ENCODE assay signal across 41 mouse cellular contexts in the genomic region with DNA sequence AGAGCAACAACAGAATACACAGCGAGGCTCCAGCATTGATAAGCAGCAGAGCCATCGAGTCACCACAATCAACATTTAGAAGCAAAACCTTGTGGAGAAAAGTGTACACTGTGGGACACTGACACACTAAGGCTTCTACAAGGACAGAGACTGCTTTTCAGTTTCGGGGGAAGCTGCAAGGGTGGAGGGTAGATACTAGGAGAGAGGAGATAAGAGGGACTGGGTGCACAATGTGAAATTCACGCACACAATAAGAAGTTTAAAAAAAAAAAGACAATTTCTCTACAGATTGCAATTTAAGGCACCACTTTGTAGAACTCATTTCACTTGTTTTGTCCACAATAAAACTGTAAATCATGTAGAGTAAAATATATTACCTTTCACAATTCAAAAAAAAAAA. TPM values are rescaled to one million over a fixed set of nuclear protein-coding genes. Genes with fewer than 3 reads are reported as not detected.
DNase-seq lines count a peak whose midpoint lies in the region; ATAC-seq and TF ChIP-seq lines count a peak whose summit lies in the region.
"Had no signal": no experiment of that assay in that cellular context is flagged by ENCODE, and none has a peak within 500 bp of the region (broad histone marks: within the 10 kb centered on the region; RNA-seq: fewer than 3 reads in every experiment).

No protein-coding gene starts in this region.

- TF ChIP-seq CTCF in E14TG2a.4 (conservative IDR thresholded peaks at IDR 0.05; ENCODE audit: low read length): no peak
- TF ChIP-seq CTCF in MEL (IDR thresholded peaks at IDR 0.05 in 2 of 3, conservative IDR thresholded peaks at IDR 0.05 in 1 of 3; ENCODE audit: control insufficient read depth in 1 of 3, insufficient read depth in 1 of 3, low read depth in 2 of 3, low read length in 3 of 3, poor library complexity in 1 of 3, severe bottlenecking in 1 of 3): no peak

- TF ChIP-seq RAD21 in MEL (IDR thresholded peaks at IDR 0.05; ENCODE audit: low read depth, low read length): no peak

- H3K36me3 ChIP-seq in E14TG2a.4 (ENCODE audit: insufficient read depth, low read length): peaks cover 81% of the 10 kb centered on the region
- peaks cover 6 to 17% of the 10 kb centered on the region in 2 experiments for H3K36me3 ChIP-seq in MEL (ENCODE audit: control insufficient read depth in 1 of 2, insufficient read depth in 2 of 2, low read length in 2 of 2)
- H3K36me3 ChIP-seq in liver, embryonic 11.5 days (ENCODE audit: control insufficient read depth, insufficient read depth, low read length): peaks cover 4% of the 10 kb centered on the region; the same call in 1 of the 2 replicates
- H3K36me3 ChIP-seq in liver, embryonic 16.5 days (ENCODE audit: control insufficient read depth, insufficient read depth): no peaks in the 10 kb centered on the region
- H3K36me3 ChIP-seq: midbrain, embryonic 15.5 days had no signal

- peak; percentile 79 for ATAC-seq in liver, embryonic 11.5 days (replicated peaks; ENCODE audit: low FRiP score)
- ATAC-seq in liver, embryonic 16.5 days (ENCODE audit: low read depth): 0 out of 2 replicates have a peak, but pooled peaks have one; percentile 35
- ATAC-seq: forebrain, embryonic 16.5 days; Patski had no signal

- H3K9ac ChIP-seq in MEL (ENCODE audit: control insufficient read depth, low read depth, low read length, poor library complexity, severe bottlenecking): peak overlapping the region; percentile 5
- H3K9ac ChIP-seq in liver, embryonic 11.5 days (ENCODE audit: low read depth, low read length): no peak overlapping the region
- no peak overlapping the region for H3K9ac ChIP-seq in liver, embryonic 16.5 days (ENCODE audit: low read depth, low read length)
- H3K9ac ChIP-seq: embryonic facial prominence, embryonic 15.5 days; heart, embryonic 15.5 days; limb, embryonic 13.5 days; midbrain, embryonic 15.5 days had no signal

- peaks cover 41% of the 10 kb centered on the region for H3K79me2 ChIP-seq in MEL (ENCODE audit: control insufficient read depth, insufficient read depth, low read length, poor library complexity)

- peak; percentile 79 for DNase-seq in MEL (ENCODE audit: low read depth, low spot score)
- DNase-seq in liver, embryonic 11.5 days (ENCODE audit: low spot score): no peak
- DNase-seq in kidney, postnatal 4 days: no peak
- no peak for DNase-seq in ovary, adult 18-20 months (ENCODE audit: low spot score)
- DNase-seq in adrenal gland, postnatal 36 days: no peak
- DNase-seq: adrenal gland, postnatal 14 days; B cell, adult 2 months; cerebellum, adult 18-20 months; cerebellum, postnatal 10 days; kidney, adult 2 months; kidney, postnatal 36 days; lung, adult 2 months; lung, postnatal 14 days; right cerebral cortex, adult 18-20 months; spleen, adult 18-20 months; thymus, postnatal 25 days had no signal

- H3K9me3 ChIP-seq in E14TG2a.4 (ENCODE audit: low read length): no peaks in the 10 kb centered on the region
- no peaks in the 10 kb centered on the region for H3K9me3 ChIP-seq in MEL (replicated peaks; ENCODE audit: insufficient read depth, low read length)
- no peaks in the 10 kb centered on the region for H3K9me3 ChIP-seq in liver, embryonic 11.5 days (ENCODE audit: control insufficient read depth, low read length)
- no peaks in the 10 kb centered on the region for H3K9me3 ChIP-seq in liver, embryonic 16.5 days (replicated peaks; ENCODE audit: control insufficient read depth, low read length)
- H3K9me3 ChIP-seq: embryonic facial prominence, embryonic 10.5 days; embryonic facial prominence, embryonic 15.5 days; forebrain, embryonic 10.5 days; heart, embryonic 10.5 days; heart, embryonic 15.5 days; limb, embryonic 13.5 days; midbrain, embryonic 15.5 days had no signal

- no peak for TF ChIP-seq POLR2A in MEL (IDR thresholded peaks at IDR 0.05; ENCODE audit: control insufficient read depth in 1 of 2, insufficient read depth in 1 of 2, low read depth in 1 of 2, low read length in 2 of 2, poor library complexity in 1 of 2)

- peak overlapping the region; percentile 5; the same call in 1 of the 2 replicates for H3K4me3 ChIP-seq in E14TG2a.4 (replicated peaks; ENCODE audit: low read length)
- peak overlapping the region; percentile 1 to 24; a peak in 3 of 4 replicates for H3K4me3 ChIP-seq in MEL (ENCODE audit: control insufficient read depth in 1 of 2, insufficient read depth in 1 of 2, low read depth in 2 of 2, low read length in 2 of 2)
- no peak overlapping the region for H3K4me3 ChIP-seq in liver, embryonic 11.5 days (ENCODE audit: low read depth, low read length)
- H3K4me3 ChIP-seq in liver, embryonic 16.5 days (ENCODE audit: low read depth, low read length): no peak overlapping the region
- H3K4me3 ChIP-seq: embryonic facial prominence, embryonic 10.5 days; embryonic facial prominence, embryonic 15.5 days; forebrain, embryonic 10.5 days; heart, embryonic 10.5 days; heart, embryonic 15.5 days; limb, embryonic 13.5 days; midbrain, embryonic 15.5 days had no signal

- H3K27ac ChIP-seq in MEL (ENCODE audit: control insufficient read depth, low read depth, low read length): peak overlapping the region; percentile 58
- peak overlapping the region; percentile 52; the same call in 1 of the 2 replicates for H3K27ac ChIP-seq in liver, embryonic 11.5 days (ENCODE audit: low read depth, low read length)
- H3K27ac ChIP-seq in liver, embryonic 16.5 days (ENCODE audit: low read length): no peak overlapping the region
- H3K27ac ChIP-seq: embryonic facial prominence, embryonic 10.5 days; embryonic facial prominence, embryonic 15.5 days; forebrain, embryonic 10.5 days; heart, embryonic 15.5 days; limb, embryonic 13.5 days; midbrain, embryonic 15.5 days had no signal

- peak; percentile 60 to 72 for TF ChIP-seq EP300 in MEL (IDR thresholded peaks at IDR 0.05; ENCODE audit: low read depth in 1 of 2, low read length in 2 of 2)

- H3K4me1 ChIP-seq in E14TG2a.4 (replicated peaks; ENCODE audit: low read depth, low read length) (peaks cover 84% of the 10 kb centered on the region), MEL (ENCODE audit: control insufficient read depth in 1 of 2, insufficient read depth in 2 of 2, low read length in 2 of 2) (peaks cover 16 to 20% of the 10 kb centered on the region in 2 experiments)
- H3K4me1 ChIP-seq in liver, embryonic 11.5 days (replicated peaks; ENCODE audit: control insufficient read depth, insufficient read depth, low read length): peaks cover 19% of the 10 kb centered on the region
- peaks cover 7% of the 10 kb centered on the region for H3K4me1 ChIP-seq in liver, embryonic 16.5 days (ENCODE audit: control insufficient read depth, low read depth, low read length)

- peak overlapping the region; percentile 47 for H3K4me2 ChIP-seq in liver, embryonic 11.5 days
- H3K4me2 ChIP-seq in liver, embryonic 16.5 days (ENCODE audit: low read depth, low read length): peak overlapping the region; percentile 2; the same call in 1 of the 2 replicates
- H3K4me2 ChIP-seq: embryonic facial prominence, embryonic 15.5 days; heart, embryonic 15.5 days; limb, embryonic 13.5 days; midbrain, embryonic 15.5 days had no signal

- H3K27me3 ChIP-seq in E14TG2a.4 (ENCODE audit: insufficient read depth, low read length): no peaks in the 10 kb centered on the region
- no peaks in the 10 kb centered on the region for H3K27me3 ChIP-seq in MEL (ENCODE audit: control insufficient read depth in 1 of 2, insufficient read depth in 2 of 2, low read length in 2 of 2)
- H3K27me3 ChIP-seq in liver, embryonic 11.5 days (replicated peaks; ENCODE audit: control insufficient read depth, insufficient read depth, low read length): no peaks in the 10 kb centered on the region
- no peaks in the 10 kb centered on the region for H3K27me3 ChIP-seq in liver, embryonic 16.5 days (ENCODE audit: control insufficient read depth, insufficient read depth, low read depth, low read length)
- H3K27me3 ChIP-seq: embryonic facial prominence, embryonic 15.5 days; heart, embryonic 15.5 days; limb, embryonic 13.5 days; midbrain, embryonic 15.5 days; Patski had no signal

- 40% methylated on average over 4 of the region's 4 CpGs for WGBS in liver, embryonic 11.5 days
- WGBS in liver, embryonic 16.5 days (ENCODE audit: insufficient replicate concordance): 22% methylated on average over 4 of the region's 4 CpGs

TF ChIP-seq in MEL, 35 proteins besides CTCF, POLR2A, EP300 and RAD21 (continues in another document):
- TF ChIP-seq CHD1 (IDR thresholded peaks at IDR 0.05; ENCODE audit: low read depth, low read length) (peak; percentile 76), RCOR1 (IDR thresholded peaks at IDR 0.05; ENCODE audit: low read depth, low read length) (0 out of 2 replicates have a peak, but pooled peaks have one; percentile 33), MYC (IDR thresholded peaks at IDR 0.05; ENCODE audit: low read depth, low read length) (0 out of 2 replicates have a peak, but pooled peaks have one; percentile 39), ZNF384 (IDR thresholded peaks at IDR 0.05; ENCODE audit: low read depth, low read length) (peak; percentile 90), MEF2A (IDR thresholded peaks at IDR 0.05; ENCODE audit: extremely low read depth, insufficient replicate concordance, low read depth, low read length, poor library complexity, severe bottlenecking) (no peak), ZMIZ1 (IDR thresholded peaks at IDR 0.05; ENCODE audit: low read depth, low read length) (no peak), MAZ (IDR thresholded peaks at IDR 0.05; ENCODE audit: low read depth, low read length) (0 out of 2 replicates have a peak, but pooled peaks have one; percentile 41)

RNA-seq across cellular contexts. Expression of a gene that starts 14.5 kb away (rescaled TPM):
- 60.7 and 66.5 TPM in 2 replicates for total RNA-seq in MEL (2012; rRNA removed)
- 10 to 100 TPM in 1 of 2 experiments, not detected in 1; 90.1 TPM for polyA plus RNA-seq in MEL (2012; ENCODE audit: insufficient read depth in 1 of 2, insufficient read length in 2 of 2, low read depth in 1 of 2, low replicate concordance in 2 of 2, missing spikeins in 1 of 2)
- polyA plus RNA-seq in liver, embryonic 11.5 days (2014; fragmentation: Nextera tagmentation; extraction: Ambion mirVana): 35.4 and 37.5 TPM in 2 replicates
- polyA plus RNA-seq in liver, embryonic 16.5 days (2015; fragmentation: Nextera tagmentation; extraction: Ambion mirVana): 5.5 and 6.6 TPM in 2 replicates
- total RNA-seq in adrenal gland, postnatal 36 days (2021): 10 to 100 TPM; 41.8 to 51.0 TPM

RNA-seq across cellular contexts. Expression of a gene that starts 22.2 kb away (rescaled TPM):
- total RNA-seq in MEL (2012; rRNA removed): not detected in 2 replicates
- polyA plus RNA-seq in MEL (2012; ENCODE audit: insufficient read depth in 1 of 2, insufficient read length in 2 of 2, low read depth in 1 of 2, low replicate concordance in 2 of 2, missing spikeins in 1 of 2): not detected
- polyA plus RNA-seq in liver, embryonic 11.5 days (2014; fragmentation: Nextera tagmentation; extraction: Ambion mirVana): not detected in 2 replicates
- polyA plus RNA-seq in liver, embryonic 16.5 days (2015; fragmentation: Nextera tagmentation; extraction: Ambion mirVana): not detected in 2 replicates
- total RNA-seq in adrenal gland, postnatal 36 days (2021): not detected
- total RNA-seq: adrenal gland, postnatal 14 days; ES-E14; gastrocnemius, adult 8-10 months; heart, postnatal 25 days; layer of hippocampus, adult 8-10 months; layer of hippocampus, postnatal 25 days; left cerebral cortex, adult 8-10 months; left cerebral cortex, postnatal 36 days; neutrophil, adult 5-6 weeks had no signal
- polyA plus RNA-seq: embryonic facial prominence, embryonic 10.5 days; embryonic facial prominence, embryonic 15.5 days; forebrain, embryonic 10.5 days; forebrain, embryonic 16.5 days; heart, embryonic 10.5 days; heart, embryonic 15.5 days; hindbrain, embryonic 11.5 days; hindbrain, embryonic 16.5 days; intestine, embryonic 14.5 days; kidney, adult 2 months; kidney, embryonic 16.5 days; limb, embryonic 13.5 days; lung, adult 2 months; midbrain, embryonic 15.5 days; neural tube, embryonic 11.5 days; Patski; stomach, embryonic 16.5 days had no signal

RNA-seq across cellular contexts. Expression of a gene that starts 34.4 kb away (rescaled TPM):
- total RNA-seq in MEL (2012; rRNA removed): not detected in 2 replicates
- polyA plus RNA-seq in MEL (2012; ENCODE audit: insufficient read depth in 1 of 2, insufficient read length in 2 of 2, low read depth in 1 of 2, low replicate concordance in 2 of 2, missing spikeins in 1 of 2): not detected
- not detected in 2 replicates for polyA plus RNA-seq in liver, embryonic 11.5 days (2014; fragmentation: Nextera tagmentation; extraction: Ambion mirVana)
- not detected in 2 replicates for polyA plus RNA-seq in liver, embryonic 16.5 days (2015; fragmentation: Nextera tagmentation; extraction: Ambion mirVana)
- total RNA-seq in adrenal gland, postnatal 36 days (2021): not detected
- total RNA-seq: adrenal gland, postnatal 14 days; ES-E14; gastrocnemius, adult 8-10 months; heart, postnatal 25 days; left cerebral cortex, adult 8-10 months; neutrophil, adult 5-6 weeks had no signal
- polyA plus RNA-seq: embryonic facial prominence, embryonic 10.5 days; embryonic facial prominence, embryonic 15.5 days; forebrain, embryonic 10.5 days; heart, embryonic 10.5 days; heart, embryonic 15.5 days; hindbrain, embryonic 11.5 days; intestine, embryonic 14.5 days; kidney, adult 2 months; kidney, embryonic 16.5 days; neural tube, embryonic 11.5 days; Patski; stomach, embryonic 16.5 days had no signal

Comparison
In these comparisons a context has a peak if more than half of its experiments do, and no peak if none do; other contexts are left out.
1. H3K4me3 ChIP-seq: peak in E14TG2a.4 (single experiment) and MEL (2 of 2); none in liver, embryonic 11.5 days (single experiment) and liver, embryonic 16.5 days (single experiment).